Mouse (Mus musculus): ENCODE measurements around the gene Extl1. TPM values are rescaled to one million over a fixed set of nuclear protein-coding genes. Genes with fewer than 3 reads are reported as not detected.
A peak's percentile ranks its signal among the peaks of the same experiment; 100 is the strongest.

Gene Extl1
- total RNA-seq, 2 experiments from 2014 or later: 37.6 to 39.5 TPM

GRCm38 (mm10) chr4:134392595-134392994 lies 8.9 kb upstream of the Extl1 start:
- DNase-seq (ENCODE audit: low spot score in 2 of 2): no peak

GRCm38 (mm10) chr4:134391636-134392035 lies 8.0 kb upstream of the Extl1 start:
- DNase-seq (ENCODE audit: low spot score in 2 of 2): no peak

- peak in 1 of 2 experiments; percentile 67 for DNase-seq (ENCODE audit: low spot score in 2 of 2)
These were observed 4.7 kb upstream of the Extl1 start for GRCm38 (mm10) chr4:134388397-134388796.

GRCm38 (mm10) chr4:134387268-134387667 lies 3.6 kb upstream of the Extl1 start:
- DNase-seq (ENCODE audit: low spot score in 2 of 2): no peak

- no peak for DNase-seq (ENCODE audit: low spot score in 2 of 2)
These were observed 4.1 kb downstream of the Extl1 start for GRCm38 (mm10) chr4:134379510-134379909.

- DNase-seq (ENCODE audit: low spot score in 2 of 2): no peak
These were observed 5.5 kb downstream of the Extl1 start for GRCm38 (mm10) chr4:134378089-134378615.

GRCm38 (mm10) chr4:134374306-134374705 lies 9.3 kb downstream of the Extl1 start:
- no peak for DNase-seq (ENCODE audit: low spot score in 2 of 2)

- DNase-seq (ENCODE audit: low spot score in 2 of 2): no peak
These were observed 10.4 kb downstream of the Extl1 start for GRCm38 (mm10) chr4:134373295-134373694.

- DNase-seq (ENCODE audit: low spot score in 2 of 2): peak; percentile 78 to 86
These were observed 11.3 kb downstream of the Extl1 start for GRCm38 (mm10) chr4:134372294-134372747.

DNA sequence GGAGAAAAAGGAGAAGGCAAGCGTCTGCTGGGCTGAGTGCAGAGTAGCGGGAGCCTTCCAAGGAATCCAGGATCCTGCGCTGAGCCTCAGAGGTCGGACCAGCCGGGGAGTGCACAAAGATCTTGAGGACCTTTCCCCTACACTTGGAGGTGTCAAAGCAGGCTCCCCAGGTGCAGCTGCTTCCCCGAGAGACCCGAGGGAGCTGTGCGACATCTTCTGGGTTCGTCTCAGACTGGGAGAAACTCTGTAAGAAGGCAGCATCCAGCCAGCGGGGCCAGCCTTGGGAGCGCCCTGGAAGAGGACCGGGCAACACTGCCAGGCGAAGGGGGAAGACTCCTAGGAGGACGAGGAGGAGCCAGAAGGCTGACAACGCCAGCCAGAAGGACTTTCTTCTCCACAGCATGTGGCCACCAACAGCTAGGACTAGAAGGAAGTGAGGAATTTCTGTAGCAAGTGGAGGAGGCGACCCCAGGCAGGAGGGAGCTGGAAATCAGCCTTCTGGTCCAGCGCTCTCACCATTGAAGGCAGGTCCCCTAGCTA lies 12.3 kb downstream of the Extl1 start:
- DNase-seq (ENCODE audit: low spot score in 2 of 2): no peak

DNA sequence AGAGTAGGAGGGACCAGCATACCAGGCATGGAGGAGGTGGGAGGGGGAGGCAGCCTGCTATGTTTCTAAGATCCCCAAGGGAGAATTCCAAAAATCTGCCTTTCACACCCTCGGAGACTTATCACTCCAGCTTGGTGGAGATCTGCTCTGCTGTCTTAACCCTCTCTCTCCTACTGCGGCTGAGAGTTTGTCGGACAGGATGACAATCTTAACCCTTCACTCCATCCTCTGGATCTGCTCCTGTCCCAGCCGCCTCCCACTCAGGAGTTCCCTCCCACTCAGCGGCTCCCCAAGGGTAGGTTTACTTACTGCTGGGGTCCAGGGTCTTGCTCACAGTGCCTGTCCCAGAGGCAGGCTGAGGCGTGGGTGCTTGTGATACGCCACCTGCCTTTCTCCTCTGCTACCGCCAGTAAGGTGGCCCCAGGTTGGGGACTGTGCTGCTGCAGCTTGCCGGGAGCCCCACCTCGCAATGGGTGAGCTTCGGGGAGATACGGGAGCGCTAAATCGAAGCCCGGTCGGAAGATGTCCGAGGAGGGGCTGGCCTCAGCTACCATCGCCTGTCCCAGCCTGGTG lies 12.9 kb downstream of the Extl1 start:
- peak; percentile 37 to 51 for DNase-seq (ENCODE audit: low spot score in 2 of 2)

DNA sequence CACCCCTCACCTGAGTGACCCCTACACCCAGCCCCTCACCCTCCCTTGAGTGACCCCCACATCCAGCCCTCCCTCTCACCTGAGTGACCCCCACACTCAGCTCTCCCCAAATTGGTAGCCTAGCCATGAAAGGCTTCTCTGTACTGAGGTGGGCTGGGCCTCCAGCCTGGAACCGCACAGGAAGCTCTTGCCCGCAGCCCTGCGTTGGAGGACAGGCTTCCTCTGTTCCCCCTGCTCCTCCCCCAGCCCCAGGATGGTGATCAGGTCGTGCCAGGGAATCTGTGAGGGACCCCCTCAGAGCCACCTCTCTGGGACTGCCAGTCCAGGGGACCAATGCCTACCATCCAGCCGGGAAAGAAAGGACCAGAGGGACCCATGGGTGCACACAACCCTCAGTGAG lies 18.4 kb downstream of the Extl1 start:
- no peak for DNase-seq (ENCODE audit: low spot score in 2 of 2)

- no peak for DNase-seq (ENCODE audit: low spot score in 2 of 2)
These were observed 21.1 kb downstream of the Extl1 start for GRCm38 (mm10) chr4:134362586-134362985.

GRCm38 (mm10) chr4:134362124-134362523 lies 21.5 kb downstream of the Extl1 start:
- DNase-seq (ENCODE audit: low spot score in 2 of 2): no peak

- DNase-seq (ENCODE audit: low spot score in 2 of 2): no peak
These were observed 22.4 kb downstream of the Extl1 start for GRCm38 (mm10) chr4:134361215-134361614.

- DNase-seq (ENCODE audit: low spot score in 2 of 2): no peak
These were observed 24.0 kb downstream of the Extl1 start for GRCm38 (mm10) chr4:134359649-134360048.

GRCm38 (mm10) chr4:134357461-134357771 lies 26.2 kb downstream of the Extl1 start:
- DNase-seq (ENCODE audit: low spot score in 2 of 2): no peak

DNA sequence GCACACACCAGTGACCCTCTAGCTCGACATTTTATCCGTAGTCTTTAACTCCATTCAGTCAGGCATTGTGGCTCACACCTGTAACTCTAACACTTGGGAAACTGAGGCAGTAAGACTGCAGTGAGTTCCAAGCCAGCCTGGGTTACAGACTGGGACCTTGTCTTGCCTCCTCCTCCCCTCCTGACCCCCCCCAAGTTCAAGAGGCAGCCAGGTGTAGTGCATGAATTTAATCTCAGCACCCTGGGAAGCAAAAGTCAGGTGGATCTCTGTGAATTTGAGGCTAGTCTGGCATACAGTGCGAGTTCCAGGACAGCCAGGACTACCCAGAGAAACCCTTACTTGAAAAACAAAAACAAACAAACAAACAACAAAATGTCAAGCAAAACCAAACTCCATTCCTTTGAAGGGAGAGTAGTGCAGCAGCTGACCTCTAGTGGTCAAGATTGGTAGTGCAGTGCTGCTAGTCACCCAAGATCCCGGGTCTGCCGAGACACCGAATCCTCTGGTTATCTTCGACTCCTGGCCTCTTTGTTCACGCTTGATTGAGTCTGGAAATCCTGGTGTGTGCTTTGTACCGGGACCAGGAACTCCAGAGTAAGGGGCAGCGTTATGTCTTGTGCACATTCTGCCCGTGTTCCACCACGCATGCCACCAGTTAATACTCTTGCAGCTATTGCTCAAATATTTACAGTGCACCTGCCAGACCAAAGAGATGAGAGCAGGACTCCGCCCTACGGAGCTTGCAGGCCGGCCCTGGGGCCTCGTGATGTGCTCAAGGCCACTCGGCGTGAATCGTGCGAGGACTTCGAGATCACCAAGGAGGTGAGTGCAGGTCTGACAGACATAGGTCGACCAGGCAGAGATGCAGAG lies 26.8 kb downstream of the Extl1 start:
- DNase-seq (ENCODE audit: low spot score in 2 of 2): peak; percentile 76 to 80

DNA sequence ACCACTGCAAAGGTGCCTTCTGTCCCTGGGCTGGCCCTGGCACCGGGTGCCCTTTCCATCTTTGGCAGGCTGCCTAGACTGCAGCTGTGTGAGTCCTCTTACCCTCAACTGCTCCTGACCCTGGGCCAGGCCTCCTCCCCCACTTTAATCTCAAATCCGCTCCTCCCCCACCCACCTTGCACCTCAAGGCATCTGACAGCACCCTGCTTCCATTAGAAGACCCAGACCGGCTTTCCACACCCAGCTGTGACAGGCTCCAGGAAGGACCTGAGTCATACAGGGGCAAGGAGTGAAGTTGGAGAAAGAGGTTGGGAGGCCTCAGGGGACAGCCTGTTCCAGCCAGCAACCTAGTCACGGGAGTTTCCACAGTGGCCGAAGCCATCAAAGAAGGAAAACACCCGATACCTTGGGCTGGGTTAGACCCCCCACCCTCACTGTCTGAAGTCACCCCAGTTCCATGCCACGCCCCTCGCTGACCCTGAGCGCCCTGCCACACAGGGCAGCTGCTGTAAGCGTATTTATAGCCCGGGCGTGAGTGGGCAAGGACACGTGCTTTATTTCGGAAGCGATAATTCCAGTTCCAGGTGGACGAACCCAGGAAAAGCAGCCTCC lies 27.7 kb downstream of the Extl1 start:
- no peak for DNase-seq (ENCODE audit: low spot score in 2 of 2)

- no peak for DNase-seq (ENCODE audit: low spot score in 2 of 2)
These were observed 29.9 kb downstream of the Extl1 start for GRCm38 (mm10) chr4:134353527-134354409.

DNA sequence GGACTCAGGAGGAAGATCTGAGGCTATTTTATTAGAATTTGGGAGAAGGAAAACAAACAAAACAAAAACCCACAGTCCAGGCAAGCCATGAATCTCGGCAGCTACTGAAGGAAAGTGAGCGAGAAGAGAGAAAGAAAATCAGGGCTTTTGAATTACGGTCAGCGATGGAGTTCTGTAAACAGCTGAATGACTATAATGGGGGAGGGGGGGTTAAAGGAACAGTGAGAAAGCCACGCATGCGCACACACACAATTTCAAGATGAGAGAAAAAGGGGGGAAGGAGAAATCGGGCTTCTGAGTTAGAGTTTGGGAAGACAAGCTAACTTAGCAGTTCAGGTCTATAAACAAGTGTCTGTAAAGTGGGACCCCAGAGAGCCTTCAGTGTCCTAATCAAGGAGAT lies 30.7 kb downstream of the Extl1 start:
- DNase-seq (ENCODE audit: low spot score in 2 of 2): no peak
